Mouse (Mus musculus) embryonic fibroblast, embryonic 13.5 days (primary cell): ENCODE measurements around the gene Cxcl14.

Source experiments
- CTCF ChIP-seq: IDR thresholded peaks from 2 replicates; pipeline ENCODE4 v1.5.1; 2011; ENCODE audit warnings: mild to moderate bottlenecking, control low read depth, low read length, moderate library complexity, borderline replicate concordance; ENCODE audit not compliant: insufficient read depth
- POLR2A ChIP-seq: IDR thresholded peaks from 2 replicates; pipeline ENCODE4 v1.6.1; 2011; ENCODE audit warnings: low read depth, mild to moderate bottlenecking, control low read depth, low read length, moderate library complexity

DNA sequence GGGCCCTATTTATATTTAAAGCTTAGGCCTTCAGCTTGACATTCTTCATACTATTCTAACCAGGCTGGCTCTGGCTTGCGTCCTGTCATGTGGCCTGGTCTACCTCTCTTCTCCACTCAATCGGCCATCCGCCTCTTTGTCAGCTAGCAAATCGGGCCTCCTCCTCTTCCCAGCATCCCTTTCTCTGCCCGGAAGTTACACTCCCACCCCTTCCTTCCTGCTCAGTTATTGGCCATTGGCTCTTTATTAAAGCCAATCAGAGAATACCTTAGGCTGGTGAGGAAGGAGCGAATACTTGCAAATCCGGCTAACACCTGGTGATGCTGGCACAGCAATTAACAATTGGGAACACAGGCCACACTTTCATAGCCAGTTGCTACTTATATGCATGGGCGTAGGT, 43.5 kb upstream of the Cxcl14 start:
- TF ChIP-seq CTCF: no peak
- TF ChIP-seq POLR2A: no peak
